Mouse (Mus musculus) G1E (cell line): ENCODE measurements around the gene Slc4a8.

ENCODE experiments used
- CTCF ChIP-seq: IDR thresholded peaks from 2 replicates; pipeline ENCODE4 v1.5.1; 2012; ENCODE audit warnings: low read depth, low read length, inconsistent platforms, mixed read lengths
- GATA1 ChIP-seq: IDR thresholded peaks from 2 replicates; pipeline ENCODE4 v1.6.1; 2012; ENCODE audit warnings: borderline replicate concordance, low read length, inconsistent platforms, mixed read lengths
- POLR2AphosphoS5 ChIP-seq: IDR thresholded peaks from 2 replicates; pipeline ENCODE4 v1.6.1; 2012; ENCODE audit warnings: low read depth, low read length, inconsistent platforms; ENCODE audit not compliant: insufficient replicate concordance
- TAL1 ChIP-seq: conservative IDR thresholded peaks from 2 replicates; pipeline ENCODE4 v1.6.1; 2012; ENCODE audit warnings: low read depth, low read length, inconsistent platforms, mixed read lengths

GRCm38 (mm10) chr15:100735095-100735952 is 26.2 kb upstream of the Slc4a8 start:
- no peak for TF ChIP-seq CTCF
- TF ChIP-seq POLR2AphosphoS5, result no peak
- no peak for TF ChIP-seq TAL1
- no peak for TF ChIP-seq GATA1
